Mouse (Mus musculus): ENCODE results near the gene Map4k4. TPM values are rescaled to one million over a fixed set of nuclear protein-coding genes. Genes with fewer than 3 reads are reported as not detected.

Map4k4 gene
- total and polyA plus RNA-seq, 3 experiments = 0.04 to 0.21 TPM; not detected in 1

DNA sequence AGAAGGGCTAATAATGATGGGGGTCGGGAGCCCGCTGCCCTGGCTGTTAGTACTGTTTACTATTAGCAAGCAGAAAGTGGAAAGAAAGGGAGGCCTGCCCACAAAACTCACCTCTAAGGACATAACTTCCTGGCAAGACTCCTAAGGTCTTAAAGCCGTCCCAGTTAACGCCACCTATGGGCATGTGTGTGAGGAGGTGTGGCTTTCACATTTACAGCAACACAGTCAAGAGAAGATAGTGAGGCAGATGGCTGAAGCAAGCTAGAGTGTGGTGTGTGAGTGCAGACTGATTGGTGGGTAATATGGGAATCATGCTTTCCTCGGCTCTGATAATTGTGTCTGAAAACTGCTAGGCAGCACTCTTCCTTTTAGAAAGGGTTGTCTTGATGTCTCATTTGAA is 48.5 kb downstream of the Map4k4 start:
- Histone ChIP-seq H3K79me2 (ENCODE audit: control insufficient read depth, insufficient read depth, low read length, poor library complexity) (no peaks in the 10 kb centered on the region), H3K27me3 (ENCODE audit: control insufficient read depth in 1 of 2, insufficient read depth in 2 of 2, low read length in 2 of 2) (peaks cover 0 to 2% of the 10 kb centered on the region in 2 experiments; a peak in 2 of 4 replicates), H3K27ac (ENCODE audit: control insufficient read depth, low read depth, low read length) (no peak overlapping the region), H3K9ac (ENCODE audit: control insufficient read depth, low read depth, low read length, poor library complexity, severe bottlenecking) (no peak overlapping the region), H3K4me1 (ENCODE audit: control insufficient read depth in 1 of 2, insufficient read depth in 2 of 2, low read length in 2 of 2) (peaks cover 3% of the 10 kb centered on the region in 2 experiments; a peak in 3 of 4 replicates), H3K9me3 (replicated peaks; ENCODE audit: insufficient read depth, low read length) (no peaks in the 10 kb centered on the region), H3K36me3 (ENCODE audit: control insufficient read depth in 1 of 2, insufficient read depth in 2 of 2, low read length in 2 of 2) (peaks cover 0 to 2% of the 10 kb centered on the region in 2 experiments; a peak in 1 of 4 replicates), H3K4me3 (ENCODE audit: control insufficient read depth in 1 of 2, insufficient read depth in 1 of 2, low read depth in 2 of 2, low read length in 2 of 2) (no peak overlapping the region)
- TF ChIP-seq NELFE (IDR thresholded peaks at IDR 0.05; ENCODE audit: low read depth, low read length) (no peak), UBTF (IDR thresholded peaks at IDR 0.05; ENCODE audit: borderline replicate concordance, insufficient read depth, low read depth, low read length) (no peak), ETS1 (IDR thresholded peaks at IDR 0.05; ENCODE audit: low read depth, low read length) (no peak), ELF1 (IDR thresholded peaks at IDR 0.05; ENCODE audit: low read depth, low read length) (no peak), USF2 (IDR thresholded peaks at IDR 0.05; ENCODE audit: borderline replicate concordance in 1 of 2, insufficient read depth in 1 of 2, low read depth in 1 of 2, low read length in 2 of 2) (no peak), E2F4 (IDR thresholded peaks at IDR 0.05; ENCODE audit: borderline replicate concordance, low read depth, low read length) (no peak), MXI1 (IDR thresholded peaks at IDR 0.05; ENCODE audit: low read depth, low read length) (no peak), MAZ (IDR thresholded peaks at IDR 0.05; ENCODE audit: low read depth, low read length) (no peak), BHLHE40 (IDR thresholded peaks at IDR 0.05; ENCODE audit: borderline replicate concordance, low read depth, low read length) (no peak), TBP (IDR thresholded peaks at IDR 0.05; ENCODE audit: low read depth, low read length) (no peak), MYB (IDR thresholded peaks at IDR 0.05; ENCODE audit: low read depth, low read length) (no peak), ZMIZ1 (IDR thresholded peaks at IDR 0.05; ENCODE audit: low read depth, low read length) (no peak), POLR2AphosphoS5 (IDR thresholded peaks at IDR 0.05; ENCODE audit: borderline replicate concordance, low read depth, low read length) (no peak), CHD2 (IDR thresholded peaks at IDR 0.05; ENCODE audit: low read length) (no peak), NRF1 (IDR thresholded peaks at IDR 0.05; ENCODE audit: insufficient read depth, low read depth, low read length, poor library complexity, severe bottlenecking) (no peak), TCF12 (IDR thresholded peaks at IDR 0.05; ENCODE audit: low read depth, low read length) (no peak), MAX (IDR thresholded peaks at IDR 0.05; ENCODE audit: low read length) (no peak), ZC3H11A (IDR thresholded peaks at IDR 0.05; ENCODE audit: low read depth, low read length) (no peak), POLR2A (IDR thresholded peaks at IDR 0.05; ENCODE audit: control insufficient read depth in 1 of 2, insufficient read depth in 1 of 2, low read depth in 1 of 2, low read length in 2 of 2, poor library complexity in 1 of 2) (no peak)
- DNase-seq (ENCODE audit: low read depth, low spot score) = peak; percentile 40

- TF ChIP-seq MXI1 (IDR thresholded peaks at IDR 0.05; ENCODE audit: low read depth, low read length) = no peak
- no peak for TF ChIP-seq USF2 (IDR thresholded peaks at IDR 0.05; ENCODE audit: borderline replicate concordance in 1 of 2, insufficient read depth in 1 of 2, low read depth in 1 of 2, low read length in 2 of 2)
- Histone ChIP-seq H3K4me3 (ENCODE audit: control insufficient read depth in 1 of 2, insufficient read depth in 1 of 2, low read depth in 2 of 2, low read length in 2 of 2) (no peak overlapping the region), H3K27ac (ENCODE audit: control insufficient read depth, low read depth, low read length) (no peak overlapping the region), H3K9ac (ENCODE audit: control insufficient read depth, low read depth, low read length, poor library complexity, severe bottlenecking) (no peak overlapping the region), H3K79me2 (ENCODE audit: control insufficient read depth, insufficient read depth, low read length, poor library complexity) (no peaks in the 10 kb centered on the region), H3K9me3 (replicated peaks; ENCODE audit: insufficient read depth, low read length) (no peaks in the 10 kb centered on the region), H3K27me3 (ENCODE audit: control insufficient read depth in 1 of 2, insufficient read depth in 2 of 2, low read length in 2 of 2) (no peaks in the 10 kb centered on the region; a peak in 1 of 4 replicates), H3K4me1 (ENCODE audit: control insufficient read depth in 1 of 2, insufficient read depth in 2 of 2, low read length in 2 of 2) (peaks cover 3% of the 10 kb centered on the region in 2 experiments; a peak in 3 of 4 replicates), H3K36me3 (ENCODE audit: control insufficient read depth in 1 of 2, insufficient read depth in 2 of 2, low read length in 2 of 2) (peaks cover 0 to 2% of the 10 kb centered on the region in 2 experiments; a peak in 1 of 4 replicates)
- DNase-seq (ENCODE audit: low read depth, low spot score) = peak; percentile 49
These were observed 49.2 kb downstream of the Map4k4 start for GRCm38 (mm10) chr1:39949790-39950462.

Measured in MEL (cell line).